Mouse (Mus musculus) mesoderm, embryonic 11.5 days (tissue): ENCODE measurements around the gene Mgat5.

Experiments
- DNase-seq: peaks from one replicate; pipeline ENCODE4 v3.0.0-alpha.2; 2012; ENCODE audit warnings: low read depth, low spot score

Mgat5 gene

DNA sequence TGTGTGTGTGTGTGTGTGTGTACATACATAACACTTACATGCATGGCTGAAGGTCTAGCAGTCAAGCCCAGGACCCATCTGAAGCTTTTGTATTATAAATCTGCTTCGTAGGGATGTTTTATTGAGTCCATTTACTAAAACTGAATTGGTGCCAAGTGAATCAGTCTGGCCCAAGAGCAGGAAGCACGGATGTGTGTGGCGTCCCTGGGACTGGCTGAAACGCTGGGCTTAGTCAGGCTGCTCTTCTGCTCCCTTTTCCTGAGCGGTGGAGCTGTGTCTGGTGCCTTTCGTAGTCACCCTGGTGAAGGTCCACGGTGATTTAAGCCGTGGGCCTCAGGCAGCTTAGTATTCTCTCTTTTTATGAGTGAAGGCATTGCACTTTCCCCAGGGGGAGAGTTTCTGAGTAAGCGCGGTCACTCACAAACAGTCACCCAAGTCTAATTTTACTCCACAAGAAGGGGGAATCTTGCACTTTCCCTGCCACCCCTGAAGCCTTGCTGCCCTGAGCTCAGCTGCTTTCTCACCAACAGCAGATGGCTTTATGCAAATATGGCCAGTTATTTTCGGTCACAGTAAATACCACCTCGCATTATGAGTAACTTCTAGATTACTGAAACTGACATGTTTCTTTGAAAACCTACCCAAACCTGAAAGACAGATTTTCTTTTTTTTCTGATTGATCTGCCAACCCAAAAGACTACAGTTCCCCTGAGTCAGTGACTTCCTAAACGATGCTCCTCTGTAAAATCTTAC lies 176.1 kb downstream of the Mgat5 start:
- DNase-seq: no peak

DNA sequence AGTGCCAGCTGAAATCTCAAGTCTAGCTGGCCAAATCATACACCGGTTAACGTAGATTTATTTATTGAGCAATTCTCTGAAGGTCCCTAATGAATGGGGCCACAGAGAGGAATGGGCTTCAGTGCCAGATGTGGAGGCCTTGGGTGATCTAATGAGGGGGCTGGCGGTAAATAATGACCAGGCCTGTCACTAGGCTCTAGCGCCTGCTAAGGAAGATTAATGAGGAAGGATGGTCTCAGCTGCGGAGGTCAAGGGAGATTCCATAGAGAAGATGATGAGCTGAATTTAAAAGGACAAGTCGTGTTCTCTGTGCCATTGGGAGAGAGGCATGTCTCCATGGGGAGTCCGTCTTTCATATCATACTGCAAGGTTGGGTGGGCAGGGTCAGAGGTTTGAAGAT lies 178.3 kb downstream of the Mgat5 start:
- DNase-seq: peak; percentile 54

DNA sequence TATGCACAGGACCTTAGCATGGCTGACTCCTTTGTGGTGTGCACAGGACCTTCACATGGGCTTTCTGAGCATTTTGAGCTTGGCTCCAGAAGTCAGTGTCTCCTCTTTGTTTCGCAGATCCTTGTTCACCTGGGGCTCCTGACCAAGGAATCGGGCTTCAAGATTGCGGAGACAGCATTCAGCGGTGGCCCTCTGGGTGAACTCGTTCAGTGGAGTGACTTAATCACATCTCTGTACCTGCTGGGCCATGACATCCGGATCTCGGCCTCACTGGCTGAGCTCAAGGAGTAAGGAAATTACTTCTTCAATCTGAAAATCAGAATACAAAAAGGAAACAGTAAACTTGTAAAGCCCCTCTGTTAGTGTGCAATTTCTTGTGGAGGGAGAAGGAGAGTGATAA lies 182.4 kb downstream of the Mgat5 start:
- DNase-seq: no peak

DNA sequence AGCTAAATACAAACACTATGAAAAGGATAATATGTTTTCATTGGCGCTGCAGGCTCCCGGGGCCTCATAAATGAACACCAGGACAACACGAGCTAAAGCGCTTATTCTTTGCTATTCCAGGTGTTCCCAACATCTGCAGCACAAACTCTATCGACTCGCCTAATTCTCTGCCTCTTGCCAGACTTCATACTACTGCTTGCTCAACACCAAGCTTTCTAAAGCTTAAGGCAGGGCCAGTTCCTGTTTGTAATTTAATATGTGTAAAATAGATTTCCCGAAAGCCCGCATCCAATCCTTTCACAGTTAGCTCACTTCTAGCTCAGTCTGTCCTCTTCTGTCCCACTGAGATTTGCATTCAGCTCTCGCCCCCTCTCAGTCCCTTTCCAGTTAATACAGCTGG lies 182.8 kb downstream of the Mgat5 start:
- DNase-seq: no peak

DNA sequence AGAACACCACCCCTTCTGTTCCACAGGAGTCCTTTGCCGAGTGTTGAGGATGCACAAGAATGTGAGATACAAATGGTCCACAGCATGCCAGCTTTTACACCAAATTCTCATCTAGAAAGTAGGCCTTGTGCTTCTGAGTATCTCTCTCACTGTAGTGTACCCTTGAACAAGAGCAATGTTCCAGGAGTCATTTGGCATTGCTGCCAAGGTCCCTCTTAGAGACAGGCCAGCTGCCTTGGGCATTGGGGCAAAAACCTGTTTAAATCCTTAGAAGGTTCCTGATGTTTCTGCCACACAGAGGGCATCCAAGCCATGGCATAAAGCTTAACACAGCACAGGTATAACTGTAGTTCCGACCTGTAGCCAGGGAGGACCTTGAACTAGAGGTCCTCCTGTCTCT lies 189.9 kb downstream of the Mgat5 start:
- DNase-seq: no peak

DNA sequence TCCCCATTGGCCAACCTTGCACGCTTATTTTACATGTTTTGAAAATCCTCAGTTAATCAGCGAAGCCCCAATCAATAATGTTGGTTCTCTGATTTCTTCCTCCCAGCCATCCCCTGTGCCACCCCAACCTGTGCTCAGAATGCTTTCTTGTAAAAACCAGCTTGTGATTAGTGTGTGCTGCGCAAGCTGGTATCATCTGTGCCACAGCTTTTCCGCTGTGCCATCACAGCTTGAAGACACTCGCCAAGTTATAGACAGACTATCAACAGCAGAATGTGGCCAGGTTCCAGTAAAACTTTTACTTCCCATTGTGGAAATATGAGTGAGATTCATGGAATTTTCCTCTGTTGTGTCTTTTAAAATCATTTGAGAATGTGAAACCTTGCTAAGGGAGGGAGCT lies 190.9 kb downstream of the Mgat5 start:
- no peak for DNase-seq

DNA sequence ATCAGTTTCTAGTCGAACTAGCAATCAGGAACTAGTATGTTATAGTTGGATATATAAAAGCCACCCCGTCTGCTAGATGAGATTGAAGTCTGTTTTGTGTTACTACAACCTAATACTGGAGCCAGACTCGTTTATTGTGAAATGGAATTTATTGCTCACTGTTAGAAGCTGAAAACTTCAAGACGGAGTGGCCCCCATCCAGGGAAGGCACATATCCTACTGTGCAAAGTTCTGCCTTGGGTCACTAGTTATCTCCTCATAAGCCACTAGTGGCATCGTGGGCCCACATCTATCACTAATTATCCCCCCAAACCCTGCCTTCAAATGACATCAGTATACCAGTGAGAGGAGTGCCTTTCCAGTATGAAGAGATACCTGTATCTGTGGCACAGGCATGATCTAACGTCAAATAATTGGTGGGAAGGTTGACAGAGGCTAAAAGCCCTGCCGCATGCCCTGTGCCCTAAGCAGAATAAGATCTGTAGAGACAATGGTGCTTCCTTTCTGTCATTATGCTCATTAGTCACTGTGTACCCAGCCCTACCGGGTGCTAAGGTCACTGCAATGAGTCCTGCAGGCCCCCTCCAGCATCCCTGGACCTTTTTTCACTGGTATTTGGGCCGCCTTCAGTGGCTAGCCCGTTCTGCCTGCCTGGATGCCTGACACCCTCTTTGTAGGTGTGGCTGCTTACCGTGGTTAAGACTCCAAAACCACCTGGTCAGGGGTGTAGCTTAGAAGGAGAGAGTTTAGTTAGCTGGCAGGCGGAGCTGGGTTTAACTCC lies 191.9 kb downstream of the Mgat5 start:
- DNase-seq: no peak

DNA sequence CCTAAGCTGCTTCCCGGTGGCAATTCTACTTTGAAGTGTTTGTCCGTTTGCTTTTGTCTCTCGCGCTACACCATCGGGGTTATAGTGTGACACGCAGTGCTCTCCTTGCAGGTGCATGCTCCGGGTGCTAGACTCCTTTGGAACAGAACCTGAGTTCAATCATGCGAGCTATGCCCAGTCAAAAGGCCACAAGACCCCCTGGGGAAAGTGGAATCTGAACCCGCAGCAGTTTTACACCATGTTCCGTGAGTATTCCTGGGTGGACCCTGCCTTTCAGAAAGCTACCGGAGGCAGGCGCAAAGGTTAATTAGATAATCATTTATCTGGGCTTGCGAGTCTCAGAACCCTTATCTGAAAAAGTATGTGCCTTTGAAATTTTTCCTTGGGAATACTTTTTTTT lies 192.6 kb downstream of the Mgat5 start:
- DNase-seq: no peak

DNA sequence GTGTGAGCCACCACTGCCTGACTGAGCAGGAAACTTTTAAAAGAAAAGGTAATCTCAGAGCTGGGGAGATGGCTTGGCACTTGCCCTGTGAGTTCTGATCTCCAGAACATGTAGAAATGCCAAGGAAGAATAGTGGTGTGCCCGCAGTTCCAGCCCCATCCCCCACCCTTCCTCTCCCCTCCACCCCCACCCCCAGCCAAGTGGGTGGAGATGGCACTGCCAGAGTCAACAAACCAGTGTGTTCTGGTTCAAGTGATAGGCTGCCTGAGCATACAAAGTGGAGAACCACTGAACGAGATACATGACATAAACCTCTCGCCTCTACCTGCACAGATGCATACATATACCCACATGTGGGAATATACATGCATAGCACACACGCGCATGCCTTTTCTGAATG lies 193.4 kb downstream of the Mgat5 start:
- no peak for DNase-seq

DNA sequence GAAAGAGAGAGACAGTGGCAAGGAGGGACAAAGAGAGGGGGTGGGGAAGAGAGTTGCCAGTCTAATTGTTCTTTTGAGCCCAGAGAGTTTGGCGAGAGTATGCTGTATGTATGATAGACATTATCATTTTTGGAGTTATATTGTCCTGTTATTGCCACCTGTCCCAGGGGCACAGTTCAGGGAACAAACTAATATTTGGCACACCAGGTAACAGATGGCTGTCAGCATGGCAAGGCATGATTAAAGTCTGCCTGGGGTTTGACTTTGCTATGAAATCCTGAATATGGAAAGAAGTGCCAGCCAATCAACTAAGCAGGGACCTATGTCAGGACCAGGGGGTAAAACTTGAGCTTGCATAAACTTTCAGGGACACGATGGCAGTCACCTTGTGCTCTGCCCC lies 195.4 kb downstream of the Mgat5 start:
- DNase-seq: no peak

DNA sequence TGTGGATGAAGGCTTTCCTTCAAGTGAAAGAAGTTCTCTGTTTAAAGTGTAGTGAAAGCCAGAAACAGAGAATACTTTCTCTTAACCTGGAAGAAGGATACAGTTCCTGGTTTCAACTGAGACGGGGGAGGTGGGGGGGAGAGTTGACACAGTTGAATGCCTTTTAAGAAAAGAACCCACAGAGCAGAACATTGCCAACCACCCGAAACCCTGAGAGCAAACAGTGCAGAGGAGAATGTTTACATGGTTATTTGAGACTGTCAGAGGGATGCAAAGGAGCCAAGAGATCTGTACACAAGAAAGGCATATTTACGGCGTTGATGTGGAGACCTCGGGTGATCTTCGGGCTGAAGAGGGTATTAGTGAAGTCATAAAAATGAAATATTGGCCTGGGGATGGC lies 195.9 kb downstream of the Mgat5 start:
- peak; percentile 49 for DNase-seq

DNA sequence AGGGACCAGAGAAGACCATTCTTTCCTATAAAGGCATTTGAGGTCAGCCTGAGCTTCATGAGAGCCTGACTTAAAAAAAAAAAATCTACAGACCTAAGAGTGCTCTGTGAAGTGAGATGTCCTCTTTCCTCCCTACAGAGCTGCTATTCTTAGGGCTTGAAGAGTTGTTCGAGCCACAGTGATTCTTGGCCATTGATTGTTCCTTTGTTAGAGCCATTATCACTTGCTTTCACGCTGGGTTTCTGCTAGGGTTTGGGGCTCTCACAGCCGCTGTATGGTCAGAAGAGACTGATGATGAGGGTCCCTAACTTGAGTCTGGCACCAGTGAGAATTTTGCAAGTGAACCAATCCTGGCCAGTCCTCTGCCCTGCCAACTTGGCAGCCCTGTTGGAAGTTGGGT lies 199.8 kb downstream of the Mgat5 start:
- DNase-seq: no peak

DNA sequence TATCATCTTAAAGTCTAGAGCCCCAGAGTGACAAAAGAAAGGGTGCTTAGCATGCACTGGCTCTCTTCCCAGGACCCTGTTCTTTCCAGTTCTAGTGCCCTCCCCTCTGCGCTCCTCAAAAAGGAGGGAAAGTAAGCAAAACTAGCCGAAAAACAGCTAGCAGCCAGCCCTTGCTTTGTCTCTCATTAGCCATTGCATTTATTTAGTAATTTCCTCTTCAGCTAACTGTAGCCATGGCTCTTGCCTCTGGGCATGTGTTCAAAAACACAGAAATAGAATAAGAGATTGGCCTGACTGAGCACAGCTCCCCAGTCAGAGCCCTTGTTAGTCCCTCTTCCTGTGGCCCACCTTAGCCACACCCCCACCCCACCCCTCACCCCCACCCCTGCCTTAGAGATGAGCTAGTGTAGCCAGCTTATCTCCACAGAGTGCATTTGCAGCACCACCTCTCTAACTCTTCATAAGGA lies 204.2 kb downstream of the Mgat5 start:
- DNase-seq: no peak

DNA sequence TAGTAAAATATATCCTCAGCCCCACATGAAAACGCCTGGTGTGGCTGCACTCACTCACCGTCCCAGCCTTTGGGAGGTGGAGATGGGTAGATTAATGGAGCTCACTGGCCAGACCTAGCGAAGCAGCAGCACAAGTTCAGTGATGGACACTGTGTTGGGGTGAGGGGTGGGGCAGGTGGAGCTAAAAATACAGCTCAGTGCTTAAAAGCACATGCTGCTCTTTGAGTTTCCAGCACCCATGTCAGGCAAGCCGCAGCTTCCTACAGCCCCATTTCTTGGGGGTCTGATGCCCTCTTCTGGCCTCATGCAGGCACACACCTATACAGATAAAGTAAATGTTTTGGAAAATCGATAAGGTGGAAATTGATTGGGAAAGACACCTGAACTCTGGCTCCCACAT lies 204.7 kb downstream of the Mgat5 start:
- peak; percentile 37 for DNase-seq

DNA sequence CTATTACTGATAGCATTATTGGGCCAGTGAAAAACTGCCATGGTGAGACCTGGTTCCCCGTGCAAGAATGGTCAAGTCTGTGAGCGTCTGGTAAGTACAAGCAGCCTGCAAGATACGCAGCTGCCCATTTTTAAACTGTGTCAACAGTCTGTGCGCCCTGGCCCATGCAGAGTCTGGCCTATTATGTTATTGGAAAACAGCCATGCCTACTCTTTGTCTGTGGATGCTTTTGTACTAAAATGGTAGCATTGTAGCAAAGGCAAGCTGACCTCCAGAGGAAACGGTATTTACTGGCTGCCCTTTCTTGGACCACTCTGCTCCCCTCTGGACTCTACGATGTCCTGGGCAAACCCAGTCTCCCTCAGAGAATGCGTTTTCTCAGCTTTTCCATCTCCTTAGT lies 209.7 kb downstream of the Mgat5 start:
- DNase-seq: no peak

DNA sequence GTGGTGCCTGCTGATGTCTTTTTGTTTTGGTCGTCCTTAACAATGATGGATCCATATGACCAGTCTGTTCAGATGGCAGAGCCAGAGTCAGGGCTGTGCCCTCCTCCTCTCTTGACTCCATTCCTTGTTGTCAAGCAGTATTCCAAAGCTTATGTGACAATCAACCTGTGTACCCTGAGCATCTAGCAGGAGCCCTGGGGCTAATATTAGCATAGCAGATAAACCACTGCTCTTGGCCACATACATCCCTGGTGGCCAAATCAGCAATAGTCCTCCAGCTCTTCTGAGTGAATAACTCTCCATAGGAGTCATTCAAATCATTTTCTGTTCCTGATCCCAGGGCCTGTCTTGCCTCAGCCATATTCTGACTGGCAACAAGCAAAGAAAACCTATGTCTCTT lies 211.1 kb downstream of the Mgat5 start:
- DNase-seq: no peak

DNA sequence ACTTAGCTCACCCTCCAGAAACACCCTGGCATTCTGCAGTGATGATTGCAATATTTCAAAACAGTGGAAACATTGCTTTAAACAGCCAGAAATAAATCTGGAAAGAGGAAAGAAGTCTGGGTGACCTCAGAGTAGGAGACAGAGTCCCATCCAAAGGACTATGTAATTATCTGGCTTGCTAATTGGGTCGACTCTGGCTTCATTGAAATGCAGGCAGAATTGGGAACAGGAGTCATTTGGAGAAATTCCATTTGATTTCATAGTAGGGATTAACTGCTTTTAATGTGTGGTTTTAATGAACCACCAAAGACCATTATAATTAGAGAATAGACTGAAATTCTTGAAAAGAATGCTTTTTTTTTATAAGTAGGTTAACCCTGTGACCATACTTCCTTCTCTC lies 212.2 kb downstream of the Mgat5 start:
- no peak for DNase-seq

DNA sequence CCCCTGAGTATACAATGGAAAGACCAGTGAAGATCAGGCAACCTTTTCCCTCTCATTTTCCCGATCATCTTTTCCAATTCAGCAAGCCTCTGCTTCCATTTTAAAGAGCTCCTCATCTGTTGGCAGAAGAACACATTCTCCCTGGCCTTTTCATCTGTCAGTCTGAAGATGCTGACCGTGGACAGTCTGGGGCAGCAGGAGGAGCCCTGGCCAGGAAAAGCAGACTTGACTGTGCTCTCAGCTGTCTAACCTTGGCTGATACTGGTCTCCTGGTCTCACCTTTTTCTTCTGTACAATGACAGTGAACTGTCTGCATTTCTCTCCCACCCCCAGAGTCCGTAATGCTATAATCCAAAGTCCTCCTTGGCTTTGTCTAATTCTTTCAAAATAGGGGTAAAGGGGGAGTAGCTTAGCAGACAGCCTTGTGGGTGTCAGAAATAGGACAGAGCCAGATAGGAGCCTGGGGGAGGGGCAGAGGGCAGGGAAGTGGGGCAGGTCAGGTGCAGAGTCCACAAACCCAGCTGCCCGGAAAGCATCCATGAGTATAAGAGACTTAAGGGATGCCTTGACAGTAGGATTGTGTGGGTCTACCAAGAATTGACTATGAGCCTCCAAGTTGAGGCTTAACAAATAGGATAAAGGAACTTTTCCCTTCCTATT lies 214.2 kb downstream of the Mgat5 start:
- no peak for DNase-seq

DNA sequence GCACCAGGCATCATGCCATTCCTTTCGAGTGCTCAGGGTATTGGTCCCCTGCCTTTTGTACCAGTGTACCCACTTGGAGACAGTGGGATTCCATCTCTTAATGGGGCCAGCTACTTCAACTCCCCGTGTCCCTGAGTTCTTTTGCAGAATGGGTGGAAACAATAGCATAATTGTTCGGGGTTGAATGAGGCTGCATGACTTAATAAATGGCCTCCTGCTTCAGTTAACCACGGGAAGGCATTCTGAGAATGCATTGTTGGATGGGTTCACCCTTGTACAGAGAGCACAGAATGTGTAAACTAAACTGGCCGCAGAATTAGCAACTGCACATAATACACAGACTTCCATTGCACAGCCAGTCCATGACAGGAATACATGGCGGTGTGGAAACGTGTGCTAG lies 214.8 kb downstream of the Mgat5 start:
- peak; percentile 50 for DNase-seq

DNA sequence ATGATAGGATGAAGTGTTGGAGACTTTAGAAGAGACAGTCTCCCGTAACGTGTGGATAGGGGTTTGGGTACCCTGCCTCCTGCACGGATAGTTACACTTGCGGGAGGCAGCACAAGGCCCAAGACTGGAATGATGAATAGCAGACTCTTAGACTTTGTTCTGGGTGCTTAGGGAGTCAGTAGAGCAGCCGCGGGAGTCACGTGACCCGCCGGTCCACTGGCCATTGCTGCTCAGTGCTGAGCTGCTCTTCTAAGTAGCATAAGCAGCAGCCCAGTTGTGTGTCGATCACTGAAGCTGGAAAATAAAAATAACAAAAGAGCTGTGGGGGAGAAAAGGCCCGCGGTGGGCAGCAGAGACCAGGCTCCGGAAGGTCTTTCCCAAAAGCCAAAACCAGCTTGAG lies 215.6 kb downstream of the Mgat5 start:
- no peak for DNase-seq

DNA sequence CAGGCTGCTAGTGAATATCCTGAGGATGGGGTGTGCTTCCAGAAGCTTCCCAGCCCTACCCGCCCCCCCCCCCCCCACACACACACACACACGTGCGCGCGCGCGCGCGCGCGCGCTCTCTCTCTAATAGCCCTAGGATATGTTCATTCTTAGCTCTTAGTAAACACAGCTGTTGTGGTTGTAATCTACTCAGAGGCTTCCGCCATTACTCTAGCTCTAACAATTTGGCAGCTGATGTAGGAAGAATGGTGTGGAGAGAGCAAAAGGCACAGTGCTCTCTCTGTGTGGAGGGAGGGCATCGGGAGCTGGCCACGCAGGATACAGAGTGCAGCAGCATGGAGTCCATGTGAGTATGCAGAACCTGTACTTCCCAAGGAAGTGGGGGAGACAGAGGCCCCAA lies 216.0 kb downstream of the Mgat5 start:
- DNase-seq: no peak

DNA sequence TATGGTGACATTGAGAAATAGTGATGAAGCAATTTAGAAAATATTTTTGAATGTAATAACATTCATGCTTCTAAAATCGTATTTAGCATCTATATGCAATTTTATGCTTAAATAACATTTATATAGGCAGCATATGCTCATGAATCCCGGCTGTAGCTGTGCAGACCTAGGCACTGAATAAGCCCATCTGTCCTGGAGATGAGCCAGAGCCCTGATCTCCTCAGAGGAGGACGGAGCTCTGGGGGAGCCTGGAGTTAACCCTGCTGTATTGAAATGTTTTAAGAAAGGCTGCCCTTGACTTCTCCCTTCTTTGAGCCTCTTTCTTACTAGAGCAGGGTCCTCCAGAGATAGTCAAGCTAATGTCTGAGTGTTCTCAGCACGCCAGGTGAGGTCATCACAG lies 217.8 kb downstream of the Mgat5 start:
- DNase-seq: no peak
